ENCODE assay signal across 18 mouse cellular contexts in genomic region chr1:163672866-163673265, GRCm38 (mm10). TPM values are rescaled to one million over a fixed set of nuclear protein-coding genes. Genes with fewer than 3 reads are reported as not detected.
"Had no signal": no experiment of that assay in that cellular context is flagged by ENCODE, and none has a peak within 500 bp of the region (broad histone marks: within the 10 kb centered on the region; RNA-seq: fewer than 3 reads in every experiment).

No protein-coding gene starts in this region.

- H3K9ac ChIP-seq: limb, embryonic 12.5 days; liver, embryonic 15.5 days; midbrain, embryonic 15.5 days; neural tube, embryonic 12.5 days had no signal

- H3K4me2 ChIP-seq: limb, embryonic 12.5 days; liver, embryonic 11.5 days; liver, embryonic 15.5 days; midbrain, embryonic 11.5 days; midbrain, embryonic 15.5 days; neural tube, embryonic 12.5 days had no signal

- H3K27me3 ChIP-seq: limb, embryonic 12.5 days; liver, embryonic 15.5 days; megakaryocyte, embryonic 14.5 days; midbrain, embryonic 15.5 days; neural tube, embryonic 12.5 days had no signal

- H3K27ac ChIP-seq: limb, embryonic 12.5 days; liver, embryonic 15.5 days; macrophage; midbrain, embryonic 15.5 days; neural tube, embryonic 12.5 days; stomach, postnatal 0 days had no signal

- H3K9me3 ChIP-seq: limb, embryonic 12.5 days; liver, embryonic 15.5 days; megakaryocyte, embryonic 14.5 days; midbrain, embryonic 15.5 days; neural tube, embryonic 12.5 days had no signal

- DNase-seq: layer of hippocampus, adult 9-11 months; layer of hippocampus, postnatal 36 days; lung, adult 2 months; lung, postnatal 14 days; thymus, postnatal 4 days had no signal

- H3K36me3 ChIP-seq: limb, embryonic 12.5 days; liver, embryonic 15.5 days; midbrain, embryonic 15.5 days; neural tube, embryonic 12.5 days had no signal

- H3K4me1 ChIP-seq: liver, embryonic 15.5 days; megakaryocyte, embryonic 14.5 days; midbrain, embryonic 15.5 days had no signal

- ATAC-seq: inflammation-experienced regulatory T-cells, adult 6 months; intestine, postnatal 0 days; midbrain, embryonic 15.5 days had no signal

- H3K4me3 ChIP-seq: limb, embryonic 12.5 days; liver, embryonic 15.5 days; megakaryocyte, embryonic 14.5 days; midbrain, embryonic 15.5 days; neural tube, embryonic 12.5 days had no signal

RNA-seq across cellular contexts. Expression of gene Mettl11b, which starts 52.2 kb away (rescaled TPM):
- total RNA-seq: monocyte, adult 5-6 weeks; neutrophil, adult 5-6 weeks had no signal
- polyA plus RNA-seq: inflammation-experienced regulatory T-cells, adult 6 months; intestine, postnatal 0 days; liver, embryonic 11.5 days; macrophage; neural tube, embryonic 12.5 days; stomach, postnatal 0 days had no signal
